Mouse (Mus musculus): ENCODE measurements at regions not wholly inside any gene's neighbourhood (a gene's known extent, or its start where the extent isn't known, plus 50 kb on each side); places are given as distances from the start of the nearest gene placed in this dataset.

- no peak for TF ChIP-seq ZC3H11A (IDR thresholded peaks at IDR 0.05; ENCODE audit: borderline replicate concordance, low read depth, low read length)
- no peak for TF ChIP-seq ZNF384 (IDR thresholded peaks at IDR 0.05; ENCODE audit: low read depth, low read length)
- TF ChIP-seq CHD2 (IDR thresholded peaks at IDR 0.05; ENCODE audit: low read depth, low read length), result no peak
- no peak for TF ChIP-seq MAFK (IDR thresholded peaks at IDR 0.05; ENCODE audit: insufficient read depth, low read depth, low read length)
Measured at GRCm38 (mm10) chr1:155038631-155039625, 60.5 kb downstream of the Ier5 start.
